Mouse (Mus musculus): Measurements from ENCODE around the gene Chn2.

GRCm38 (mm10) chr6:54018861-54019260 lies 20.5 kb upstream of the Chn2 start:
- TF ChIP-seq CTCF (conservative IDR thresholded peaks at IDR 0.05; ENCODE audit: low read length) (no peak), POU5F1 (IDR thresholded peaks at IDR 0.05; ENCODE audit: borderline replicate concordance, low read length) (no peak), NANOG (IDR thresholded peaks at IDR 0.05; ENCODE audit: borderline replicate concordance, low read length) (no peak)

Measured in E14TG2a.4 (cell line).